Mouse (Mus musculus) gastrocnemius, postnatal 4 days (tissue): ENCODE results near the gene Ankrd28. TPM values are rescaled to one million over a fixed set of nuclear protein-coding genes. Genes with fewer than 3 reads are reported as not detected.
"Not testable (repeated sequence)": the region's sequence is repeated elsewhere in the genome, so short reads cannot be mapped to it uniquely, and the experiment has no call there.

ENCODE experiments used
- DNase-seq, 2 experiments: peaks; one replicate each; pipeline ENCODE4 v3.0.0; 2021 to 2022; ENCODE audit warnings: low spot score in 2 of 2, mixed read lengths in 2 of 2
- total RNA-seq, 2 experiments: library from RNA; stranded (reverse); gene quantifications; 2 replicates each; pipeline ENCODE4 v1.2.3; 2021

Gene Ankrd28
- total RNA-seq, 2 experiments from 2014 or later, result 45.0 to 51.1 TPM

- DNase-seq, result no peak
These were observed 35.7 kb downstream of the Ankrd28 start for GRCm38 (mm10) chr14:31794776-31795126.

GRCm38 (mm10) chr14:31793979-31794775, 36.3 kb downstream of the Ankrd28 start:
- DNase-seq, result no peak

GRCm38 (mm10) chr14:31790797-31791196, 39.7 kb downstream of the Ankrd28 start:
- DNase-seq, result no peak

GRCm38 (mm10) chr14:31786906-31787305, 43.5 kb downstream of the Ankrd28 start:
- no peak for DNase-seq

- no peak for DNase-seq
These were observed 44.8 kb downstream of the Ankrd28 start for GRCm38 (mm10) chr14:31785681-31786080.

GRCm38 (mm10) chr14:31784975-31785374, 45.5 kb downstream of the Ankrd28 start:
- DNase-seq, result no peak

GRCm38 (mm10) chr14:31781309-31782049, 49.0 kb downstream of the Ankrd28 start:
- peak in 1 of 2 experiments; percentile 33 for DNase-seq

- DNase-seq, result no peak
These were observed 49.8 kb downstream of the Ankrd28 start for GRCm38 (mm10) chr14:31780412-31781233.

- DNase-seq, result no peak
These were observed 56.9 kb downstream of the Ankrd28 start for GRCm38 (mm10) chr14:31773518-31773917.

- no peak for DNase-seq
These were observed 58.2 kb downstream of the Ankrd28 start for GRCm38 (mm10) chr14:31772251-31772650.

- no peak for DNase-seq
These were observed 61.9 kb downstream of the Ankrd28 start for GRCm38 (mm10) chr14:31768531-31768930.

- no peak for DNase-seq
These were observed 66.4 kb downstream of the Ankrd28 start for GRCm38 (mm10) chr14:31764083-31764482.

GRCm38 (mm10) chr14:31761727-31762126, 68.7 kb downstream of the Ankrd28 start:
- no peak for DNase-seq

GRCm38 (mm10) chr14:31759195-31759594, 71.3 kb downstream of the Ankrd28 start:
- no peak for DNase-seq

- DNase-seq, result not testable (repeated sequence)
These were observed 72.0 kb downstream of the Ankrd28 start for GRCm38 (mm10) chr14:31758410-31758809.

GRCm38 (mm10) chr14:31748239-31748873, 82.1 kb downstream of the Ankrd28 start:
- DNase-seq, result no peak

GRCm38 (mm10) chr14:31742523-31742922, 87.9 kb downstream of the Ankrd28 start:
- DNase-seq, result no peak

GRCm38 (mm10) chr14:31734811-31735210, 95.6 kb downstream of the Ankrd28 start:
- DNase-seq, result no peak

- no peak for DNase-seq
These were observed 102.9 kb downstream of the Ankrd28 start for GRCm38 (mm10) chr14:31727522-31727921.

- DNase-seq, result no peak
These were observed 107.7 kb downstream of the Ankrd28 start for GRCm38 (mm10) chr14:31722746-31723145.

- no peak for DNase-seq
These were observed 109.2 kb downstream of the Ankrd28 start for GRCm38 (mm10) chr14:31721256-31721655.
